Mouse (Mus musculus): ENCODE data around the gene Dnah14. TPM values are rescaled to one million over a fixed set of nuclear protein-coding genes. Genes with fewer than 3 reads are reported as not detected.

Dnah14 gene
- polyA plus RNA-seq (2017; shearing (Covaris generic)): 1 to 10 TPM; 3.0 to 5.2 (median 3.1) TPM

DNA sequence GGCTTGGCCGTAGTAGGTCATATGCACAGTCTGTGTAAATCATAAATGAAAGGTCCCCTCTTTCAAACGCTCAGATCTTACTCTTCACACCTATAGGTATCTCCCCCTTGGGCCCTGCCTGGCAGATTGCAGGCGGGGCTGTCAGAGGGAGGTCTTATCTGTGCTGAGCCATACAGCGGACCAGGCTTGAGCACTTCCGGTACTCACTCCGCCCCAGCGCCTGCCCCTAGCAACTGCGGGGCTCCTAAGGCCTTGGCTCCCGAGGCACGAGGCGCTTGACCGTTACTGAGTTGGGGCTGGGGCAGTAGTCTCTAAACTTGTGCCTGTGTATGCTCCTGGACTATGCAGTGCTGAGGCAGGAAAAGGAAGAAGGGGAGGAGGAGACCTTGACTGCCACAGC lies at the start of gene Dnah14:
Gene Dnah14, plus strand, starts transcription at position 238 of the 400 bp plus-strand sequence.
- ATAC-seq: no peak

DNA sequence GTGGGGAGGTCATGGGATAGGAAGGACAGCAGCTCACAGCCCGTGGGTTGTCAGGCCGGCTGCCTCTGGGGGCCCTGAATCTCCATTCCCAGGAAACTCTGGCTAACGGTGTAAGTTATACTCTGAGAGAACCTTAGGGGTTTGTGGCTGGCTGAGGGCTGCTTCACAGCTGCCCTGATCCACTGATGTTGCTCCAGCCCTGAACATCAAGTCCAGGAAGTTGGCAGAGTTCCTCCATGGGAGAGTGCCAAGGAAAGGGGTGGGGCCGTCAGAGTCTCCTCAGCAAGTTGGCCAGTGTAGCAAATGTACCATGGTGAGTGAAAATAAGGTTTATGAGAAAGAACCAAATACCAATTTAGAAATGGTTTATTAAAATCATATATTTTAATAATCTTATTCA lies 47.0 kb upstream of the Dnah14 start:
- ATAC-seq: no peak

DNA sequence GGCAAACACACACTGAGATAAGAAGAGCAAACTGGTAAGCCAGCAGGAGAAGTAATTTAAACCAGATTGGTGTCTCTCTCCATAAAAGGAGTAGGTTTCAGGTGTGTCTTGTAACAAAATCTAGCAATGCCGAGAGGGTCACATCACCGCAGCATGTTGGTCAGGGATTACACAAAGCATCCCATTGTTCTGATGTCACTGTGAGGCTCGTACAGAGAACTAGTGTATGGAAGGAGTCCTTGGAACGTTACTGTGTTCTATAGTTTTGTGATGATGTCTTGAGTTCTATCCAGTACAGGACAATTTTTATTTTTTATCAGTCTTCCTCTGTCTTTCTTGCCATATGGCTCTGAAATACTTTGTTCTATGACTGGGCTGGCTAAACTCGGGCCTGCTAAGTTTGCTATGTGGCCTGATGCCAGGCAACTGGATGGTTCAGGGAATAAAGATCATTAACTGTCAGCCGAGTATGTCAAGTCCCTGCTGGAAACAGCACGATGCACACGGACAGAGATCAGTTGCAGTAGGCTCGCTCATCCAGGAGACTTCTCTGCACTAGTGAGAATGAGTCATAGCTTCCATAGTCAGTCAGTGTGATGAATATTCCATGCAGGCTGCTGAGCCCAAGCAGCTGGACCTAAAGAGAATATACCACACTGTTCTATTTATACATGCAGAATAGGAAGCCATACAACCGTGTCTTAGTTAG lies 41.0 kb upstream of the Dnah14 start:
- no peak for ATAC-seq

DNA sequence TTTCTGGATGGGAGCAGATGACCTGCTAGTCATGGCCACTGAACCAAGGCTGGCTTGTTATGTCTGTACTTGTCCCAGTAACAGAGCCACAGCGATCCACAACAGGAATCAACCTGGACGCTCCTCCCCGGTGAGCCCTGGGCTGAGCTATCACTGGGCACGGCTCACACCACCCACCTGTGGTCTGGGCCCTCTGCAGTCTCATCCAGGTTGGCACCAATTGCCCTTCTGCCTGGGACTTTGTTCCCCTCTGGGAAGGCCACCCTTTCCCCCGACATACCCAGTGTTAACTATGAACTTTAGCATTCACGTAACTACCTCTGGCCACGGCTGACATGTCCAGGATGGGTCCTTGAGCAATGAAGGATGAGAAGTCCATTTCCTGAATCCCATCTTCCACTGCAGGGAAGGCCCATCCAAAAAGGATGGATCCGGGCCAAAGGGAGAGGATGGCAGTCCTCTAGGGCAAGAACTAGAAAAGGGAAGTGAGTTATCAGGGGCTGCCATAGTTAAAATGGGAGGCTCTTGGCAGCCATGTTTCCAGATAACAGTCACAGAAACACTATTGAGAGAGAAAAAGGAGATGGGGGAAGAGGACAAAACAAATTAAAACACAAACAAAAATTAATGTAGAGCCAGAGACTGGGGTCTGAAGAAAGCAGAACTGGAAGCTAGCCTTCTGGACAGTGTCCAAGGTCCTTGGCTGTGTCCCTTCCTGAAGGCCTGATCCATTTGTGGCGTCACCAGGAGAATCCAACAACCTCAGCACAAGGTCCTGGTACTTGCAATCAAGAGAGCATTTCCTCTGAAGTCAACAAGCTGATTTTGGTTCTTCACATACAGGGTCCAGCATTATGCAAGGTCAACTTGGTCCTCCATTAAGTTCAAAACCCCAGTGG lies 38.5 kb upstream of the Dnah14 start:
- ATAC-seq: no peak

GRCm38 (mm10) chr1:181539846-181540769 lies 36.3 kb upstream of the Dnah14 start:
- ATAC-seq: no peak

DNA sequence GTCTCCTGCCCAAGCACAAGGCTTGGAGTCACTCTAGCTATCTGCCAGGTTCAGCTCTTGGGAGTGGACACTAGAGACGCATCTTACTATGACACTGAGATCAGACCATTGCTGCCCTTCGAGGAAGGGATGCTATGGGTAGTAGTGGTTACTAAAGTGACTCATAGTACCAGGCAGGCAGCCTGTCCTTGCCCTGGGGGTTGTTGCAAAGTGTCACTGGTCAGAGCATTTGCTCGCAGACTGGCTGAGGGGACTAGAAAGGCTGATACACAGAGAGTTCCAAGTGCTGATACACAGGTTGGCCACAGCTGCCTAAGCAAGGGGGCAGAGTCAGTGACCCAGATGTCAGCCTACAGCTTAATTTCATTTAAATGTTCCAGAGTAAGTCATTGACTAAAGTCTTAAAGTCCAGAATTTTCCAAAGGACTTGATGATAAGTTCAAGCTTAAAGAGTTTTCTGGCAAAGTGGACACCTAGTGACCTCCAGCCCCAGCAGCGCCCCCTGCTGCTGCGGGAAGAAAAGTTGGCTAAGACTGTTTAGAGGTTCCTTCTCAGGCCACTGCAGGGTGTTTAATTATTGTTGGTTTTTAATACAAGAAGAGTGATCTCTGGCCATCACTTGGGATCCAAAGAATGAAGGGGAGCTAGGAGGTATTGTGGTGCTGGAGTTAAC lies 32.5 kb upstream of the Dnah14 start:
- ATAC-seq: no peak

DNA sequence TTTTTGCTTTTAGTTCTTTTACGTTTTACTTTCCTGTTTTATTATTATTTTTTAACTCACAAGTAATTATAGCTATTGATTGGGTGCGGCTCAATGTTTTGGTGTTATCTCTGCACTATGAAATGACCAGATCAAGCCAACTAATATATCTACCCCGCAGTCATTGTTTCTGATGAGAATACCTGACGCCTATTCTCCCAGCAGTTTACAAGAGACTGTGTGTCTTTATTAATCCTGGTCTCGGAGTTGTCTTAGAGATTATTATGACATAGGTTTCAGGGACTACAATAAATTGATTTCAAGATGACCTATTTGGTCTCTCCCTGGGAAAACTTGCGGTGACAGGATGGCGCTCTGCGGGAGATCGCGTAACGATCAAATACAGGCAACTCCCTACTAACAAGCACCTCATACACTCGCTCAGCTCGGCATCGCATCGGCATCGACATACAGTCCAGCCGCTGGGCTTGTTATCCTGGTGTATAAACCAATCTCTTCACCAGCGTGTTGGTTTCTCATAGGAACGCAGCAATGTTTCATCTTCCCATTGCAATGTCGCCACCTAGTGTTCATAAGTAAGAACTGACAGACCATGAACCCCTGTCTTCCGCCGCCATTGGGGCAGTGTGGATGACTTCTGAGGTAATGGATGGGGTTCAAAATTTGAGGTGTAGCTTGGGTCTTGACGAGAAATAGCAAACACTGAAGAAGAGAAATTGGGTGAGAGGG lies 31.2 kb upstream of the Dnah14 start:
- peak; percentile 38 for ATAC-seq

GRCm38 (mm10) chr1:181549987-181550386 lies 26.4 kb upstream of the Dnah14 start:
- no peak for ATAC-seq

GRCm38 (mm10) chr1:181550826-181551225 lies 25.5 kb upstream of the Dnah14 start:
- no peak for ATAC-seq

GRCm38 (mm10) chr1:181552533-181553410 lies 23.6 kb upstream of the Dnah14 start:
- ATAC-seq: no peak

DNA sequence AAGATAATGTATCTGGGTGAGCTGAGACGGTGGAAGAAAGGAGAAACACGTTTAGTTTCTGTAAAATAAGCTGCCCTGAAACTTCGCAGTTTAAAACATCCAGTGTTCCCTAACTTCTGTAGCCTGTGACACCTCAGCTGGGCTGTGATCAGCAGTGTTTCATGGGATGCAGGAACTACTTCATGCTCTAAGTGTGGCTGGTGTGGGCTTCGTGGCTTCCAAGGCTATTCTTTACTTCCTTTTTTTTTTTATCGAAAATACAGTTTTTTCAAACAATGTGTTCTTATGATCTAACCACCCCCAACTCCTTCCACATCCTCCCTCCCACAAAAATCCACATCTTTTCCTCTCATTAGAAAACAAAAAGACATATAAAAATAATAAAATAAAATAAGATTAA lies 20.9 kb upstream of the Dnah14 start:
- ATAC-seq: no peak

GRCm38 (mm10) chr1:181559655-181560054 lies 16.7 kb upstream of the Dnah14 start:
- ATAC-seq: no peak

- no peak for ATAC-seq
Observed at GRCm38 (mm10) chr1:181560325-181560724, 16.0 kb upstream of the Dnah14 start.

GRCm38 (mm10) chr1:181560896-181561767 lies 15.2 kb upstream of the Dnah14 start:
- no peak for ATAC-seq

- ATAC-seq: no peak
Observed at GRCm38 (mm10) chr1:181561768-181562444, 14.5 kb upstream of the Dnah14 start.

GRCm38 (mm10) chr1:181569447-181569846 lies 6.9 kb upstream of the Dnah14 start:
- no peak for ATAC-seq

DNA sequence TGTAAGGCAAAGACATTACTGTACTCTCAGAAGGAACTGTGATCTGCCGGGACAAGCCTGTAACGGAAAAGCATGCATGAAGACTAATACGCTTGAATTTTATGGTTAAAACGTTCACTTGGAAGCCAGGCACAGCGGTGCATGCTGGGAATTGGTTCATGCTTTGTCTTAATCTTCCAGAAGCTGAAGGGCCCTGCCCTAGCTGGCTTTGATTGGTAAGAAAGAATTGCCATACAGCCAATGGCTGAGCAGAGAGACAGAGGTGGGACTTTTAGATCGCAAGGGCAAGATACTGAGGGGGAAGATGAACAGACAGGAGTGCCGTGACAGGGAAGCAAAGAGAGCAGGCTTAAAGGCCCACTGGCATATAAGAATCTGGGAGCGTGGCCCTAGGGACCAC lies 6.8 kb downstream of the Dnah14 start:
- no peak for ATAC-seq

DNA sequence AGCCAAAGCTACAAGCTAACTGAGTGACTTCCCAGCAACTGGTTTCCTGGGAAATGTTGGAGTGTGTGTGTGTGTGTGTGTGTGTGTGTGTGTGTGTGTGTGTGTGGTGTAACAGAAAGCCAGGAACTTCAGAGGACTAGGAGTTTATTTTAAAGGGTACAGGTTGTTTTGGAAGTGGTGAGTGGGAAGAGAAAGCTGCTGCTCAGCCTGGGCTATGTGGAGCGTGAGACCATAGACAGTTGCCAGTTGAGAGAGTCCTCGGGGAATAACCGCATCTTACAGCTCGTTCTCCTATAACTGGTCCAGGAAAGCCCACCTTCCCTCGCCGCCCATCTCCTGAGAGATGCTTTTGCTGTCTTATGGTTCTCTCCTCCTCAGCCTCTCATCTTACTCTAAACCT lies 12.8 kb downstream of the Dnah14 start:
- no peak for ATAC-seq

DNA sequence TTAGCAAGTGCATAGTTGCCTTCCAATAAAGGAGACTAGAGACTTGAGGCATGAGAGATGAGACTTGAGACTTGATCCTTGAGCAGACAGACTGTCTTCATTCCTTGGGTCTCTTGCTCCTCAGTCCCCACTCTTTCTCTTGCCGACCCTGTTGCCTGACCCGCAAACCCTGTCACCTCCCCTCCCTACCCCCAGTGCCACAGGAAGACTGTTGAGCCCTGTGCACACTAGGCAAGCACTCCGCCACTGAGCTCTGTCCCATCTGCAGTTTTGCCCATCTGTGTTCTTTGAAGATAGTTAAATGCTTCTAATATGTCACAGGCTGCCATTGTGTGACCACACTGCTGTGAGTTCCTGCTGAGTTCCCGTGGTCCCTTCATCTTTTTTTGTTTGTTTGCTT lies 23.0 kb downstream of the Dnah14 start:
- no peak for ATAC-seq
